Mouse (Mus musculus) stomach, embryonic 14.5 days (tissue): ENCODE results near the gene Asb1. TPM values are rescaled to one million over a fixed set of nuclear protein-coding genes. Genes with fewer than 3 reads are reported as not detected.

ENCODE experiments used
- ATAC-seq: fragments of 200-750 bp; cut with Nextera tagmentation; 2 replicates; pipeline ENCODE4 v1.8.0; 2017; ENCODE audit warnings: low read depth, moderate TSS enrichment; ENCODE audit not compliant: insufficient number of reproducible peaks, insufficient read depth, low FRiP score
- H3K27ac ChIP-seq: fragments of 300-500 bp; sonication (generic); 2 replicates; pipeline ENCODE4 v1.5.1; 2014; ENCODE audit warnings: mild to moderate bottlenecking, low read length, moderate library complexity, mixed read lengths
- H3K27me3 ChIP-seq: fragments of 300-500 bp; sonication (generic); 2 replicates; pipeline ENCODE4 v1.6.1; 2014; ENCODE audit warnings: low read length, control low read depth, mixed read lengths; ENCODE audit not compliant: control insufficient read depth, insufficient read depth
- H3K36me3 ChIP-seq: fragments of 300-500 bp; sonication (generic); 2 replicates; pipeline ENCODE4 v1.6.1; 2014; ENCODE audit warnings: mild to moderate bottlenecking, control low read depth, low read length, moderate library complexity, mixed read lengths; ENCODE audit not compliant: control insufficient read depth, insufficient read depth
- H3K4me1 ChIP-seq: fragments of 300-500 bp; sonication (generic); 2 replicates; pipeline ENCODE4 v1.6.1; 2014; ENCODE audit warnings: low read length, control low read depth, mixed read lengths; ENCODE audit not compliant: control insufficient read depth, insufficient read depth
- H3K4me2 ChIP-seq: fragments of 300-500 bp; sonication (generic); replicated peaks from 2 replicates; pipeline ENCODE4 v1.6.1; 2014; ENCODE audit warnings: low read depth, low read length, control low read depth
- H3K4me3 ChIP-seq: fragments of 300-500 bp; sonication (generic); 2 replicates; pipeline ENCODE4 v1.5.1; 2014; ENCODE audit warnings: low read depth, low read length, control low read depth
- H3K9ac ChIP-seq: fragments of 300-500 bp; sonication (generic); replicated peaks from 2 replicates; pipeline ENCODE4 v1.6.1; 2014; ENCODE audit warnings: low read depth, mild to moderate bottlenecking, control low read depth, low read length, moderate library complexity, mixed read lengths
- H3K9me3 ChIP-seq: fragments of 300-500 bp; sonication (generic); 2 replicates; pipeline ENCODE4 v1.6.1; 2016; ENCODE audit warnings: low read depth, low read length, control low read depth; ENCODE audit not compliant: control insufficient read depth
- WGBS: fragments of 180-500 bp; shearing (Covaris S2); extraction: QIAGEN DNeasy Blood & Tissue Kit; methylation state at CpG from one replicate; pipeline ENCODE4 v1.1.7; 2014; 5-methylcytosine and 5-hydroxymethylcytosine counted together
- polyA plus RNA-seq: library from polyadenylated mRNA; unstranded; fragments of >200 nt; fragmentation: Nextera tagmentation; extraction: Ambion mirVana; gene quantifications from 2 replicates; pipeline ENCODE4 v1.2.1, GENCODE M21; 2014

The Asb1 gene
- polyA plus RNA-seq, 1 experiment from 2014 or later: 6.5 TPM

- no peaks in the 10 kb centered on the region for H3K36me3 ChIP-seq
- H3K4me3 ChIP-seq: no peak overlapping the region
- H3K9ac ChIP-seq: no peak overlapping the region
- H3K27me3 ChIP-seq: no peaks in the 10 kb centered on the region
- H3K4me1 ChIP-seq: peaks cover 5% of the 10 kb centered on the region; the same call in 1 of the 2 replicates
- no peak overlapping the region for H3K27ac ChIP-seq
- H3K4me2 ChIP-seq: no peak overlapping the region
- no peak for ATAC-seq
- 59% methylated on average over 2 of the region's 2 CpGs for WGBS
- no peaks in the 10 kb centered on the region for H3K9me3 ChIP-seq
Measured at GRCm38 (mm10) chr1:91601362-91602096, 61.2 kb downstream of the Asb1 start.

DNA sequence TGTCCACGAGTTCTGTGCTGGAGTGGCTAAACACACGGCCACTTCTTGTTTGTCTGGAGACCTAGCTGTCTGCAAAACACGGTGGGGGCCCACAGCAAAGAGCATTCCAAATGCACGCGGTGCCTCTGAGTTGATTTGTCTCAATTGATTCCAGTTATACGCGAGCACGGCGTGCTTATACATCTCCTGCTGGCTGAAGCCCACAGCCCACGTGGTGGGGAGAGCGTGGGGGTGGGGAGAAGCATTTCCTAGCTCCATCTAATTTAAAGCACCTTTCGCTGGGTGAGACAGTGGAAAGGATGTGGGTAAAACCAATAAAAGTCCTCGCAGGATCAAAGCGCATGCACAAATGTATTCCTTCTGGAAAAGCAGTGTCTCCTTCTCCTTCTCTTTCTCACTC is 65.3 kb downstream of the Asb1 start:
- H3K4me2 ChIP-seq: no peak overlapping the region
- H3K4me3 ChIP-seq: no peak overlapping the region
- H3K36me3 ChIP-seq: no peaks in the 10 kb centered on the region
- WGBS: 74% methylated on average over 14 of the region's 14 CpGs
- no peaks in the 10 kb centered on the region for H3K27me3 ChIP-seq
- peaks cover 5% of the 10 kb centered on the region; the same call in 1 of the 2 replicates for H3K4me1 ChIP-seq
- H3K9ac ChIP-seq: no peak overlapping the region
- H3K9me3 ChIP-seq: no peaks in the 10 kb centered on the region
- H3K27ac ChIP-seq: no peak overlapping the region
- no peak for ATAC-seq

- H3K9me3 ChIP-seq: no peaks in the 10 kb centered on the region
- H3K4me2 ChIP-seq: no peak overlapping the region
- peaks cover 3% of the 10 kb centered on the region; the same call in 1 of the 2 replicates for H3K4me1 ChIP-seq
- no peaks in the 10 kb centered on the region for H3K27me3 ChIP-seq
- WGBS: 93% methylated on average over 7 of the region's 7 CpGs
- no peak overlapping the region for H3K9ac ChIP-seq
- H3K36me3 ChIP-seq: no peaks in the 10 kb centered on the region
- no peak overlapping the region for H3K27ac ChIP-seq
- H3K4me3 ChIP-seq: no peak overlapping the region
- ATAC-seq: no peak
Measured at GRCm38 (mm10) chr1:91606701-91607100, 66.4 kb downstream of the Asb1 start.

- Histone ChIP-seq H3K4me2 (no peak overlapping the region), H3K9me3 (no peaks in the 10 kb centered on the region), H3K4me1 (peaks cover 7% of the 10 kb centered on the region; the same call in 1 of the 2 replicates), H3K36me3 (no peaks in the 10 kb centered on the region), H3K9ac (no peak overlapping the region), H3K4me3 (no peak overlapping the region), H3K27ac (no peak overlapping the region), H3K27me3 (no peaks in the 10 kb centered on the region)
- WGBS: 76% methylated on average over 6 of the region's 6 CpGs
- ATAC-seq: no peak
Measured at GRCm38 (mm10) chr1:91607141-91607540, 66.8 kb downstream of the Asb1 start.

Other genes with a start within 250 kb of the Asb1 start
- 10.7 and 13.7 TPM in 2 replicates for gene Scly, start 242.2 kb upstream of the Asb1 start, polyA plus RNA-seq
- gene Espnl, start 218.5 kb upstream of the Asb1 start, polyA plus RNA-seq: not detected in 2 replicates
- gene Klhl30, start 189.5 kb upstream of the Asb1 start, polyA plus RNA-seq: 0.41 and 0.64 TPM in 2 replicates
- gene Erfe, start 174.1 kb upstream of the Asb1 start, polyA plus RNA-seq: 2.1 and 2.5 TPM in 2 replicates
- gene Ilkap, start 141.7 kb upstream of the Asb1 start, polyA plus RNA-seq: 134 and 146 TPM in 2 replicates
- gene Hes6, start 126.5 kb upstream of the Asb1 start, polyA plus RNA-seq: 65.7 and 78.1 TPM in 2 replicates
- 7.3 and 9.5 TPM in 2 replicates for gene Per2, start 81.2 kb upstream of the Asb1 start, polyA plus RNA-seq
- gene Traf3ip1, start 45.9 kb upstream of the Asb1 start, polyA plus RNA-seq: 8.7 and 8.8 TPM in 2 replicates